Mouse (Mus musculus) bone marrow macrophage, adult 2 months (primary cell): ENCODE data around the gene Kazn.

Source experiments
- CTCF ChIP-seq: IDR thresholded peaks from 2 replicates; pipeline ENCODE4 v1.5.1; 2012; ENCODE audit warnings: low read depth, mild to moderate bottlenecking, low read length, moderate library complexity
- POLR2A ChIP-seq: IDR thresholded peaks from 2 replicates; pipeline ENCODE4 v1.6.1; 2012; ENCODE audit warnings: mild to moderate bottlenecking, low read depth, low read length, borderline replicate concordance

DNA sequence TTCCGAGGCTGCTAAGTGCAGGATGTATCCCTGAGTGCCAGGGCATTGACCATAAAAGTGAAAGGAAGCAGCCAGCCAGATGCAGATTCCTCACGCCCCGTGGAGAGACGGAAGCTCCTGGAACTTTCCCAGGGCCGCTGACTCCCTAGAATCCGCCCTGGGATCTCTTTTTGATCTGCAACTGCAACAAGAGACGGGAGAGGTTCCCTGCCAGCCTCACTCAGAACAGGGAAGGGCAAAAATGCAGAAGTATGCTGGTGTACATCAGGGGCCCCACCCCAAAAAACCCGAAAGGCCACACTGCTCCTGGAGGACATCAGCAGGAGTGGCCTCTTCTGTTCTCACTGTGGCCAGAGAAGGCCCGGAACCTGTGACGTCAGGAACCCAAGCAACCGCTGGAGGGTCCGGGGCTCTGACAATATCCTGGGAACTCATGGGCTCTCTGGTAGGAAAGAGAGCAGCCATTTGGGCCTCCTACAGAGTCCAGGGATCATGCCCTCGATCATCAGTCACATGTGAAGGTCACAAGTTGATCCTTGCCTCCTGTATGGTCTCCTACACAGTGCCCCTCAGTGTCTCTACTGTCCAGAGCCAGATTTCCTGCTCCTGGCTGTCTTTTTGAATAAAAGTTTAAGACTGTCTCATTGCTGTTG, 157.4 kb downstream of the Kazn start:
- no peak for TF ChIP-seq CTCF
- peak; percentile 42 for TF ChIP-seq POLR2A
